Mouse (Mus musculus): ENCODE results near the gene Zfp592. TPM values are rescaled to one million over a fixed set of nuclear protein-coding genes. Genes with fewer than 3 reads are reported as not detected.

Zfp592 gene
- 23.5 and 23.6 TPM in 2 replicates for polyA plus RNA-seq (2012; ENCODE audit: insufficient read depth, insufficient read length, missing spikeins)

DNA sequence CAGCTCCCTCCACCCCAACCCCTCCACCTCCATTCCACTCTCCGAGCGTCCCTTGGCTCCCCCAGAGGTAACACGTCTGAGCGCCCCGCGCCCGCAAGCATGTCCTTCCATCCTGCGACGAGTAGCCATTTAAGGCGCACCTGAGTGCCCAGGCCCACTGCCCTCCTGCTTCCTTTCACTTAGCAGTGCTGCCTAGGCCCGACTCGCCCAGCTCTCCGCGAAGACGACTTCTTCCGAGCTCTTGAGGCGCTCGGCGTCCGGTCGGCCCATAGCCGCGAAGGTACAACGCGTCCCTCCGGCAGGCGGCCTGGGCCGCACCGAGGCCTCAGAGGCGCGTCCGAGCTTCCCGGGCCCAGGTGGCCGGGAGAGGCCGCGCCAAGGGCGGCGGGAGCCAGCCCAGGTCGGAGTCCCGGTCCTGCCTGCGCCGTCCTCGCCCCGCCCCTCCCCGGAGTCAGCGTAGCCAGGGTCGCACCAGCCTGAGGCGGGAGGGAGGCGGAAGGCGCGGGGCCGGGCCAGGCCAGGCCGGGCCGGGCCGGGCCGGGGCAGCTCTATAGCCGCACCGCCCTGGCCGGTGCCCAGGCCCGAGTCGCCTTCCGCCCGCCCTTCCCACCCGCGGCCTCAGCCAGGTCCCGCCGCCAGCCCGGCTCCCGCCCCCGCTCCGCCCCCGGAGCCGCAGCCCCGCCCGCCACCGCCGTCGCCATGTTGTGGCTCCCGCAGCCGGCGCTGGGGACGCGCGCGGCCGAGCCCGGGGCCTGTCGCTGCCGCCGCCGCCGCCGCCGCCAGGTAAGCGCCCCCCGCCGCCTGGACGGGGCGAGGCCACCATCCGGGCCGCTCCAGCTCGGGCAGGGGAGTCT lies at the start of gene Zfp592:
Gene Zfp592 (plus strand): TSS at position 702 of the 854 bp plus-strand sequence.
- Histone ChIP-seq H3K4me3 (ENCODE audit: insufficient read depth, low read length) (peak within 1 kb of the TSS; percentile 95), H3K27ac (ENCODE audit: insufficient read depth, low read depth, low read length) (peak within 1 kb of the TSS; percentile 44), H3K4me1 (ENCODE audit: control insufficient read depth, insufficient read depth, low read length) (peaks cover 25% of the 10 kb centered on the region)
- no peak for TF ChIP-seq CTCF (IDR thresholded peaks at IDR 0.05; ENCODE audit: low read depth, low read length)
- TF ChIP-seq POLR2A (IDR thresholded peaks at IDR 0.05; ENCODE audit: borderline replicate concordance, low read depth, low read length): no peak

DNA sequence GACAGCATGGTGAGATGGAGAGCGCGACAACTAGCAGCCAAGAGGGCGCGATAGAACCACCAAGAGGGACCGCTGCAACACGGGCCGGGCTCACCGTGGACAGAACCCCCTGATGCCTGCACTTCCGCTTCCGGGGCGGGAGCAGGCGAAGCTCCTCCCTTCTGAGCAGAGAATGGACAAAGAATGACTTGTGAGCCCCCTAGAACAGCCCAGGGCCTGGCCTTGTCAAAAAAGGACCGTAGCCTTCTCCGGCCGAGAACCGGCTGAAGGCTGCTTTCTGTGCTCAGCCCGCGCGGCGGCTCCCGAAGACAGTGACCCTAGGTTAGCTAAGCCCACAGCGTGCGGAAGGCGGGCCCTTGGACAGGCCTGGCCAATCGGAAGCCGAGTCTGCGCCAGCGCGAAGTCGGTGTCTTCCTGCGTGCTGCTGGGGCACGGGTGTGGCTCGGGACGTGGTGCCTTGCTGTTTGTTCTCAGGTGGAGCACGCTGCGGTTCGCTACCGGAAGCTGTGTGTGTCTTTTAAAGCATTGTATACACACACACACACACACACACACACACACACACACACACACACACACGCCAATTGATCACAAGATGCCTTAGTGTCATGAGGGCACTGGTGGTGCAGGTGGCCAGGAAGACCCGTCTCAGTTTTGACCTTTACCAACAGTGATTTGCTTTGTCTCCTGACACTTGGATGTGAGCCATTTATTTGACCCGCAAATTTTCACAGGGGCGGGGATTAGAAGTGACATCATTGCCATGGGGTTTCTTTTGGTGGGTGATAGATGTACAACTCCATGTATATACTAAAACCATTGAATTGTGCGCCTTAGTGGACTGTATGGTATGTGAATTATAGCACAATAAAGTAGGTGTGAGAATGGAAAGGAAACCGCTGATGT lies 45.8 kb upstream of the Zfp592 start, which contains the start of gene Sec11a:
Gene Sec11a (minus strand): TSS at position 336 of the 906 bp plus-strand sequence.
- Histone ChIP-seq H3K27ac (ENCODE audit: insufficient read depth, low read depth, low read length) (peak within 1 kb of the TSS; percentile 91), H3K4me1 (ENCODE audit: control insufficient read depth, insufficient read depth, low read length) (peaks cover 16% of the 10 kb centered on the region)

DNA sequence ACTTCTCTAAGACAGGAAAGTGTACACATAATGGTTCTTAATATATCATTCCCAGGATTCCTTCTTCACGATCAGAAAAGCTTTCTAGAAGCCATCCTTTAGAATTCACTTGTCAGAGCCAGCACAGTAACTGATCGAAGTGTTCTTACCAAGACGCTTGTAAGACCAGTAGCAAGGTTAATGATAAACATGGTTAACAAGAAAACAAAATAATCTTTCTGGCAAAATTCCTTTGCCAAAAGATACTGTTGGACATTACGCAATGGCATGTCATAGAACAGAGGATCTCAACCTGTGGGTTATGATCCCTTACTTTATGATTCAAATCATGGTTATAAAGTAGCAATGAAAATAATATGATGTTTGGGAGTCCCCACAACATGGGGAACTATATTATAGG lies 42.0 kb upstream of the Zfp592 start:
- Histone ChIP-seq H3K27ac (ENCODE audit: insufficient read depth, low read depth, low read length) (no peak overlapping the region), H3K4me3 (ENCODE audit: insufficient read depth, low read length) (no peak overlapping the region), H3K4me1 (ENCODE audit: control insufficient read depth, insufficient read depth, low read length) (no peaks in the 10 kb centered on the region)
- TF ChIP-seq POLR2A (IDR thresholded peaks at IDR 0.05; ENCODE audit: borderline replicate concordance, low read depth, low read length) (no peak), CTCF (IDR thresholded peaks at IDR 0.05; ENCODE audit: low read depth, low read length) (no peak)

More for the DNA sequence above, 45.8 kb upstream of the Zfp592 start, which contains the start of gene Sec11a:
- peak within 1 kb of the TSS; percentile 98 for H3K4me3 ChIP-seq (ENCODE audit: insufficient read depth, low read length)
- TF ChIP-seq POLR2A (IDR thresholded peaks at IDR 0.05; ENCODE audit: borderline replicate concordance, low read depth, low read length): no peak; the same call in 1 of the 2 replicates
- TF ChIP-seq CTCF (IDR thresholded peaks at IDR 0.05; ENCODE audit: low read depth, low read length): no peak

DNA sequence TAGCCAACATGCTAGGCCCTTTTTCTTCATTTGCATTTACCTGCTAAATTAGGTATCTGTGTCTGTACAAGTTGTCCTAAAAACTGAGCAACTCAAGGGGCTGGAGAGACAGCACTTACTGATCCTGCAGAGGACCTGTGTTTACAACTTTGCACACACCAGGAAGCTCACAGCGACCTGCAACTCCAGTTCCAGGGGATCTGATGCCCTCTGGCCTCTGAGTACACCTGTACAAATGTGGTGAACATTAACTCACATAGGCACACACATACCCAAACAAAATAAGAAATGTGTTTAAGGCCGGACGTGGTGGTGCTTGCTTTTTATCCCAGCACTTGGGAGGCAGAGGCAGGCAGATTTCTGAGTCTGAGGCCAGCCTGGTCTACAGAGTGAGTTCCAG lies 41.3 kb upstream of the Zfp592 start:
- Histone ChIP-seq H3K4me1 (ENCODE audit: control insufficient read depth, insufficient read depth, low read length) (no peaks in the 10 kb centered on the region), H3K27ac (ENCODE audit: insufficient read depth, low read depth, low read length) (no peak overlapping the region), H3K4me3 (ENCODE audit: insufficient read depth, low read length) (no peak overlapping the region)
- no peak for TF ChIP-seq POLR2A (IDR thresholded peaks at IDR 0.05; ENCODE audit: borderline replicate concordance, low read depth, low read length)
- no peak for TF ChIP-seq CTCF (IDR thresholded peaks at IDR 0.05; ENCODE audit: low read depth, low read length)

DNA sequence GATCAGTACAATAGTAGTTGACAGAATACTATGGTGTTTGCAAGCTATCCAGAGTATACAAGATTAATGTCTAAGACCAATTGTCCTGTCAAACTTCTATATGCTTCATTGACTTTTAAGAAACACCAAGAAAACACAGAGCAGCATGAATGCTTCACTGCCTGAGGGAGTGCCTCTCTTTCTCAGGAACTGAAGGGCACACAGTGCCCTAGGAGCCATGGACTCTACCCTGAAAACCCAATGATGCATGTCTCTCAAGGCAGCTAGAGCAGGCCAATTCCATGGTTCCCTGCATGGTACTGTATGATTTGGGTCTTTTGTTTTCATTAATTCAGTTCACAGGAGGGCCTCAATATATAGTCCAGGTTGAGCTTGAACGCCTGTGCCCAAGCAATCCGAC lies 39.2 kb upstream of the Zfp592 start:
- TF ChIP-seq CTCF (IDR thresholded peaks at IDR 0.05; ENCODE audit: low read depth, low read length) (no peak), POLR2A (IDR thresholded peaks at IDR 0.05; ENCODE audit: borderline replicate concordance, low read depth, low read length) (no peak)
- Histone ChIP-seq H3K4me3 (ENCODE audit: insufficient read depth, low read length) (no peak overlapping the region), H3K4me1 (ENCODE audit: control insufficient read depth, insufficient read depth, low read length) (no peaks in the 10 kb centered on the region), H3K27ac (ENCODE audit: insufficient read depth, low read depth, low read length) (no peak overlapping the region)

DNA sequence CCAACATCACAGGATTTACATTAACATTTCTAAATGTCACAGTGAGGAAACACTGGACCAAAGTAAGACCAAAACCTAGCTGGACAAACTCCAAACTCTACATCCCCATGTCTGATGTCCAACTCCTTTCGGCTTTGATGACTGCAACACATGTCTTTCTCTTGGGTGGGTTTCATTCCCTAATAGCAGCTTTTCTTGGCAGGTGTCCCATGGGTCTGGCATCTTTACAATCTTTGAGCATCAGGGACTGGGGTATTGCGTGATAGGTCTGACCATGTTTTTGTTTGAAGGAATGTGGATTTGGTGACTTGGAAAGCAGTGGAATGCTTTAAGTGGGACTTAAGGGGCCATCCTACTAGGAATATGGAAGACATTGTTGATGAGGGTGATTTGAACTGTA lies 36.6 kb upstream of the Zfp592 start:
- Histone ChIP-seq H3K4me1 (ENCODE audit: control insufficient read depth, insufficient read depth, low read length) (no peaks in the 10 kb centered on the region), H3K4me3 (ENCODE audit: insufficient read depth, low read length) (no peak overlapping the region), H3K27ac (ENCODE audit: insufficient read depth, low read depth, low read length) (no peak overlapping the region)
- no peak for TF ChIP-seq POLR2A (IDR thresholded peaks at IDR 0.05; ENCODE audit: borderline replicate concordance, low read depth, low read length)
- no peak for TF ChIP-seq CTCF (IDR thresholded peaks at IDR 0.05; ENCODE audit: low read depth, low read length)

DNA sequence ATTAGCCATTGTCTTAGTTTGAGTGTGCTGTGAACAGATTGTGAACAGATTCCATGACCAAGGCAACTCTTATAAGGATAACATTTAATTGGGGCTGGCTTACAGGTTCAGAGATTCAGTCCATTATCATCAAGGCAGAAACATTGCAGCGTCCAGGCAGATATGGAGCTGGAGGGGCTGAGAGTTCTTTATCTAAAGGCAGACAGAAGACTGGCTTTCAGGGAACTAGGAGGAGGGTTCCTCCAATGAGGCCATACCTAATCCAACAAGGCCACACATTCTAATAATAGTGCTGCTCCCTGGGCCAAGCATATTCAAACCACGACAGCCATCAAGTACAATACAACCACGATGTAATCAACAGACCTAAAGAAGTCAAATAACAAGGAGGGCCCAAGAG lies 34.5 kb upstream of the Zfp592 start:
- Histone ChIP-seq H3K4me3 (ENCODE audit: insufficient read depth, low read length) (no peak overlapping the region), H3K4me1 (ENCODE audit: control insufficient read depth, insufficient read depth, low read length) (0 out of 2 replicates have a peak, but pooled peaks cover 2% of the 10 kb centered on the region), H3K27ac (ENCODE audit: insufficient read depth, low read depth, low read length) (no peak overlapping the region)
- TF ChIP-seq CTCF (IDR thresholded peaks at IDR 0.05; ENCODE audit: low read depth, low read length) (no peak), POLR2A (IDR thresholded peaks at IDR 0.05; ENCODE audit: borderline replicate concordance, low read depth, low read length) (no peak)

DNA sequence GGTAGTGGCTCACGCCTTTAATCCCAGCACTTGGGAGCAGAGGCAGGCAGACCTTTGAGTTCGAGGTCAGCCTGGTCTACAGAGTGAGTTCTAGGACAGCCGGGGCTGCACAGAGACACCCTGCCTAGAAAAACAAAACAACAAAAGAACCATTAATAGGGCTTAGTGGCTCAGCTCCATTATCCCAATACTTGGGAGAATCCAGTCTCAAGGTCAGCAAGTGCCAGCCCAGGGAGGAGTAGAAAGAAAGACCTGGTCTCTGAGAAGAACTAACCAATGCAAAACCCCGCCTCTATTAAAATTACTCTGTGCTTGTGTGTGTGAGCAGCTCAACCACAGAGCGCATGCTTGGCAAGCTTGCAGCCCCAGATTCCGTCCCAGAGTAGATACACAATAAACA lies 30.7 kb upstream of the Zfp592 start:
- TF ChIP-seq CTCF (IDR thresholded peaks at IDR 0.05; ENCODE audit: low read depth, low read length) (no peak), POLR2A (IDR thresholded peaks at IDR 0.05; ENCODE audit: borderline replicate concordance, low read depth, low read length) (no peak)
- Histone ChIP-seq H3K4me3 (ENCODE audit: insufficient read depth, low read length) (no peak overlapping the region), H3K4me1 (ENCODE audit: control insufficient read depth, insufficient read depth, low read length) (peaks cover 6% of the 10 kb centered on the region), H3K27ac (ENCODE audit: insufficient read depth, low read depth, low read length) (no peak overlapping the region)

DNA sequence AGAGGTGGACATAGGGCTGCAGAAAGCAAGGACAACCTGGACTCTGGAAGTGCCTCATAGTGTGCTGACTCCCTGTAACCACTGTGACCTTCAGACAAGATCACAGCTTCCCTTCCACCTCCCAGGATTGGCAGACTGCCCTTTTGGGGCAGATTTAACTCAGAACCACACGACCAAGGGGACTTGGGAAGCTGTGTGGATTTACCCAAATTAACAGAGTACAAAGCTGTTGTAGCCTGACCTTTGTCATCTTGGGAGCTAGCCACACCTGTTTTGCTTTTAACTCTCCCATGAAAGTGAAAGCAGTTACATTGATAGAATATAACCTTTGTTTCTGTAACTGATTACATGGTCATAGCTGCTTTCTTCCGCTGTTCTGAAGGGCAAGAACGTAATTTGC lies 22.6 kb upstream of the Zfp592 start:
- Histone ChIP-seq H3K27ac (ENCODE audit: insufficient read depth, low read depth, low read length) (no peak overlapping the region), H3K4me1 (ENCODE audit: control insufficient read depth, insufficient read depth, low read length) (no peaks in the 10 kb centered on the region; the same call in 1 of the 2 replicates), H3K4me3 (ENCODE audit: insufficient read depth, low read length) (no peak overlapping the region)
- TF ChIP-seq POLR2A (IDR thresholded peaks at IDR 0.05; ENCODE audit: borderline replicate concordance, low read depth, low read length) (no peak), CTCF (IDR thresholded peaks at IDR 0.05; ENCODE audit: low read depth, low read length) (no peak)
